10 mouse cellular contexts compared by ENCODE assay signal in the genomic region with DNA sequence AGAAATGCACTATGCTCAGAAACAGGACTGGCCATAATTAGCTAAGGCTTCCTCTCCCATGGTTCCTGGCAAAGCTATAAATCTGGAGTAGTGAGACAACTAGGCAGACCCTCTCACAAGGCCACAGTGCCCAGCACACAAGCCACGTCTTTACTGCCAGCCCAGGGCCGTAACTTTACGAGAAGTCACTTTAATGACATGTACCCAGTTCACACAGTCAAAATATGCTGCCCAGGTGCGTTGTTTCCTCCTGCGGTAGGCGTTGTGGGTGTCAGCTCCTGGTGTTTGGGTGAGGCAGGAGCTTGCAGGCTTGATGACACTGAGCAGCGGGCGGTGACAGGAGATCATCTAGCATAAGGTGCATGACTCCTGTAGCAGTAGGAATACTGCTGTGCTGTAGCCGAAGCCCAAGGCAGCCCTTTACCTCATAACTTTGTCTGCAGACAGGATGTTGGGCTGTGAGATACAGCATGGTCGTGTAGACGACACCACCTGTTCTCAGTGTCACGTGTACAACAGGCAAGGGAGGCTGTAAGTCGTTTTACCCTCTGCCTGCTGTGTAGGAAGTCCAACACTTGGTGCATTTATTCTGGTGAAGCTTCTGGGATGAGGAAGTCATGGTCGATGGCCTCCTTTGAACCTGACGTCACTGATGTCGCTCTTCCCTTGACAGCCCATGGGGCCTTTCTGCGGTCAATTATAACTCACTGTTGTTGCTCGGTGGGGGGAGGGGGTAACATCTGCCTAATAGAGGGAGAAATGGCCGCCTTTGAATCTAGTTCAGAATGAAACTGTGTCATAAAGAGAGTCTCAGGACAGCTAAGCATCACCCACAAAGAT. TPM values are rescaled to one million over a fixed set of nuclear protein-coding genes. Genes with fewer than 3 reads are reported as not detected.
DNase-seq lines count a peak whose midpoint lies in the region; ATAC-seq and TF ChIP-seq lines count a peak whose summit lies in the region.
"Had no signal": no experiment of that assay in that cellular context is flagged by ENCODE, and none has a peak within 500 bp of the region (broad histone marks: within the 10 kb centered on the region; RNA-seq: fewer than 3 reads in every experiment).

No protein-coding gene starts in this region.

- H3K27me3 ChIP-seq in liver, postnatal 0 days (ENCODE audit: insufficient read depth, low read length) = no peaks in the 10 kb centered on the region
- no peaks in the 10 kb centered on the region for H3K27me3 ChIP-seq in splenic B cell, adult 2 months (ENCODE audit: control insufficient read depth, insufficient read depth, low read length, poor library complexity, severe bottlenecking)
- H3K27me3 ChIP-seq: forebrain, embryonic 13.5 days; Patski had no signal

- TF ChIP-seq EP300 in liver, postnatal 0 days (IDR thresholded peaks at IDR 0.05; ENCODE audit: low read depth) = no peak

- H3K4me3 ChIP-seq in liver, postnatal 0 days (ENCODE audit: low read depth, low read length) = no peak overlapping the region
- H3K4me3 ChIP-seq: forebrain, embryonic 13.5 days had no signal

- H3K27ac ChIP-seq in liver, postnatal 0 days (ENCODE audit: low read depth) = peak overlapping the region; percentile 31
- H3K27ac ChIP-seq: forebrain, embryonic 13.5 days had no signal

- peaks cover 36% of the 10 kb centered on the region for H3K4me1 ChIP-seq in liver, postnatal 0 days (ENCODE audit: insufficient read depth)

- intact Hi-C loops in heart, postnatal 10 days (cut with DNase I) = no loop called here

- peak; percentile 51 for ATAC-seq in liver, postnatal 0 days
- ATAC-seq: forebrain, embryonic 13.5 days; Patski had no signal

- no peaks in the 10 kb centered on the region for H3K36me3 ChIP-seq in liver, postnatal 0 days (replicated peaks; ENCODE audit: insufficient read depth, low read length)
- no peaks in the 10 kb centered on the region for H3K36me3 ChIP-seq in splenic B cell, adult 2 months (ENCODE audit: control insufficient read depth, insufficient read depth, low read length, poor library complexity, severe bottlenecking)

- no peaks in the 10 kb centered on the region for H3K9me3 ChIP-seq in liver, postnatal 0 days (ENCODE audit: low read length)
- H3K9me3 ChIP-seq: forebrain, embryonic 13.5 days had no signal

- peak overlapping the region; percentile 9; the same call in 1 of the 2 replicates for H3K4me2 ChIP-seq in liver, postnatal 0 days (ENCODE audit: low read depth, low read length)
- H3K4me2 ChIP-seq: forebrain, embryonic 13.5 days had no signal

- TF ChIP-seq CTCF in liver, postnatal 0 days (IDR thresholded peaks at IDR 0.05; ENCODE audit: low read depth) = no peak

- 44% methylated on average over 19 of the region's 19 CpGs for WGBS in liver, postnatal 0 days (ENCODE audit: insufficient replicate concordance)

- no peak overlapping the region for H3K9ac ChIP-seq in liver, postnatal 0 days (replicated peaks)
- H3K9ac ChIP-seq: forebrain, embryonic 13.5 days had no signal

- peak; percentile 85 for DNase-seq in CD4-positive, CD25-positive, alpha-beta regulatory T cell, adult 2 months (ENCODE audit: low read depth, low spot score)
- peak; percentile 80 for DNase-seq in T-cell, adult 2 months (ENCODE audit: low spot score)
- peak; percentile 61 for DNase-seq in liver, postnatal 0 days
- peak; percentile 86 for DNase-seq in splenic B cell, adult 2 months (ENCODE audit: low read depth, low spot score)
- DNase-seq in layer of hippocampus, adult 8-10 months (ENCODE audit: low spot score in 2 of 2) = no peak
- no peak for DNase-seq in heart, postnatal 10 days
- DNase-seq in urinary bladder, adult 2 months (ENCODE audit: low spot score) = no peak
- no peak for DNase-seq in kidney, adult 9 months

RNA-seq across cellular contexts. Expression of a gene that starts 22.5 kb away (rescaled TPM):
- 23.2 and 24.3 TPM in 2 replicates for polyA plus RNA-seq in liver, postnatal 0 days (2015; fragmentation: Nextera tagmentation; extraction: Ambion mirVana)
- total RNA-seq in layer of hippocampus, adult 8-10 months (2022) = 100 to 1,000 TPM; 102 to 118 (median 110) TPM
- total RNA-seq in heart, postnatal 10 days (2021) = 10 to 100 TPM; 74.3 to 75.9 TPM
- polyA plus RNA-seq in urinary bladder, adult 2 months (2012; rRNA removed) = 49.0 and 50.1 TPM in 2 replicates

Comparison
In these comparisons a context has a peak if more than half of its experiments do, and no peak if none do; other contexts are left out.
1. DNase-seq: peak in CD4-positive, CD25-positive, alpha-beta regulatory T cell, adult 2 months (single experiment), T-cell, adult 2 months (single experiment), liver, postnatal 0 days (single experiment) and splenic B cell, adult 2 months (single experiment); none in layer of hippocampus, adult 8-10 months (0 of 2), heart, postnatal 10 days (0 of 2), urinary bladder, adult 2 months (single experiment) and kidney, adult 9 months (single experiment).